Mouse (Mus musculus): ENCODE data around the gene Prlh. TPM values are rescaled to one million over a fixed set of nuclear protein-coding genes. Genes with fewer than 3 reads are reported as not detected.

Gene Prlh
- polyA plus RNA-seq, 1 experiment from 2014 or later, result not detected

- H3K4me3 ChIP-seq, result 0 out of 2 replicates have a peak overlapping the region, but pooled peaks have one; percentile 62
- no peaks in the 10 kb centered on the region for H3K9me3 ChIP-seq
- no peak overlapping the region for H3K27ac ChIP-seq
- WGBS, result 39% methylated on average over 15 of the region's 15 CpGs
- H3K4me1 ChIP-seq, result peaks cover 14% of the 10 kb centered on the region
- no peak for DNase-seq (ENCODE audit: low spot score)
- no peaks in the 10 kb centered on the region for H3K36me3 ChIP-seq
- H3K27me3 ChIP-seq (ENCODE audit: insufficient read depth, poor library complexity, severe bottlenecking), result peaks cover 11% of the 10 kb centered on the region; the same call in 1 of the 2 replicates
Measured at GRCm38 (mm10) chr1:90927308-90927707, 25.6 kb upstream of the Prlh start.

DNA sequence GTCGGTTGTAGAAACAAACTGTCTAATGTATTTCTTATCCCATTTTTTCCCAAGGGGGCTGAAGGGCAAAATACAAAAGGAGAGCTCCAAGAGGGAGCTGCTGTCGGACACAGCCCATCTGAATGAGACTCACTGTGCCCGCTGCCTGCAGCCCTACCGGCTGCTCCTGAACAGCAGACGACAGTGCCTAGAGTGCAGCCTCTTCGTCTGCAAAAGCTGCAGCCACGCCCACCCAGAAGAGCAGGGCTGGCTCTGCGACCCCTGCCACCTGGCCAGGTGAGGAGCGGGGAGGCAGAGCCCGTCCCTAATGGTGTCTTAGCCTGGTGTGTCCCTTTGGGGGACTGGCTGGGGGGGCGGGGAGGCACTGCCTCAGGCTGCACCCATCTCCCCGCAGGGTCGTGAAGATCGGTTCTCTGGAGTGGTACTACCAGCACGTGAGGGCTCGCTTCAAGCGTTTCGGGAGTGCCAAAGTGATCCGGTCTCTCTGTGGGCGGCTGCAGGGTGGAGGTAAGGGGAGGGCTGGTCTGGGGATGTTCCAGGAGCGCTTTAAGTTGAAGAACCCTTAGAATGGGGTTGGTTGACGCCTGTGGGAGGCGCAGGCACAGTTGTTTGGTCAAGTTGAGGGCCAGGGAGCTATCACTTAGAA, 24.9 kb upstream of the Prlh start:
- peaks cover 12% of the 10 kb centered on the region; the same call in 1 of the 2 replicates for H3K27me3 ChIP-seq (ENCODE audit: insufficient read depth, poor library complexity, severe bottlenecking)
- WGBS, result 1% methylated on average over 23 of the region's 23 CpGs
- peak overlapping the region; percentile 63; the same call in 1 of the 2 replicates for H3K27ac ChIP-seq
- no peak for DNase-seq (ENCODE audit: low spot score)
- H3K36me3 ChIP-seq, result no peaks in the 10 kb centered on the region
- no peaks in the 10 kb centered on the region for H3K9me3 ChIP-seq
- peaks cover 21% of the 10 kb centered on the region for H3K4me1 ChIP-seq
- H3K4me3 ChIP-seq, result peak overlapping the region; percentile 62

DNA sequence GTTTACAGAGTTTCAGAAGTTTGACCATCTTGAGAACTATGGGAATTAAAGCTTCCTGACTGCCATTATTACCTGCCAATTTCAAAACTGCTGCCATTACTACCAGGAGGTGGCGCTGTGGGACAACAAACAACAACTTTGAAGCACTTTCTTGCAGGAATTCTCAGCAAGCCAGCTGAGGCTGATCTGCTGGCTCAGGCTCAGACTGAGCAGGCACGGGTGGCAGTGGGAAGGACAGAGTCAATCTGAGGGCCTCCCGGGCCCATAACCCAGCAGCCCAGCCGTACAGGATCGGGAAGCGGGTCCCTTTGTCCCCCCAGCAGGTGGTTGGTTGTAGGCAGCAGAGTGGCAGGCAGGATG, 24.4 kb upstream of the Prlh start:
- 5% methylated on average over 6 of the region's 6 CpGs for WGBS
- DNase-seq (ENCODE audit: low spot score), result peak; percentile 93
- Histone ChIP-seq H3K27ac (no peak overlapping the region), H3K4me1 (peaks cover 23% of the 10 kb centered on the region), H3K4me3 (peak overlapping the region; percentile 62), H3K27me3 (ENCODE audit: insufficient read depth, poor library complexity, severe bottlenecking) (peaks cover 16% of the 10 kb centered on the region; the same call in 1 of the 2 replicates), H3K9me3 (no peaks in the 10 kb centered on the region), H3K36me3 (no peaks in the 10 kb centered on the region)

- H3K4me3 ChIP-seq, result no peak overlapping the region
- 51% methylated on average over 5 of the region's 5 CpGs for WGBS
- H3K4me1 ChIP-seq, result peaks cover 19% of the 10 kb centered on the region
- H3K27me3 ChIP-seq (ENCODE audit: insufficient read depth, poor library complexity, severe bottlenecking), result peaks cover 17% of the 10 kb centered on the region
- no peak for DNase-seq (ENCODE audit: low spot score)
- no peak overlapping the region for H3K27ac ChIP-seq
- no peaks in the 10 kb centered on the region for H3K9me3 ChIP-seq
- no peaks in the 10 kb centered on the region for H3K36me3 ChIP-seq
Measured at GRCm38 (mm10) chr1:90933001-90933400, 19.9 kb upstream of the Prlh start.

- H3K4me3 ChIP-seq, result no peak overlapping the region
- no peak overlapping the region for H3K27ac ChIP-seq
- no peaks in the 10 kb centered on the region for H3K36me3 ChIP-seq
- peaks cover 33% of the 10 kb centered on the region for H3K27me3 ChIP-seq (ENCODE audit: insufficient read depth, poor library complexity, severe bottlenecking)
- no peak for DNase-seq (ENCODE audit: low spot score)
- H3K9me3 ChIP-seq, result no peaks in the 10 kb centered on the region
- 60% methylated on average over 9 of the region's 9 CpGs for WGBS
- peaks cover 11% of the 10 kb centered on the region; the same call in 1 of the 2 replicates for H3K4me1 ChIP-seq
Measured at GRCm38 (mm10) chr1:90936990-90937389, 15.9 kb upstream of the Prlh start.

- no peaks in the 10 kb centered on the region for H3K36me3 ChIP-seq
- WGBS, result 83% methylated on average over 4 of the region's 4 CpGs
- no peak for DNase-seq (ENCODE audit: low spot score)
- peaks cover 43% of the 10 kb centered on the region for H3K27me3 ChIP-seq (ENCODE audit: insufficient read depth, poor library complexity, severe bottlenecking)
- no peak overlapping the region for H3K27ac ChIP-seq
- peaks cover 7% of the 10 kb centered on the region for H3K4me1 ChIP-seq
- no peaks in the 10 kb centered on the region for H3K9me3 ChIP-seq
- no peak overlapping the region for H3K4me3 ChIP-seq
Measured at GRCm38 (mm10) chr1:90939980-90940379, 12.9 kb upstream of the Prlh start.

- H3K4me3 ChIP-seq, result no peak overlapping the region
- no peak for DNase-seq (ENCODE audit: low spot score)
Measured at GRCm38 (mm10) chr1:90945171-90945570, 7.7 kb upstream of the Prlh start.

GRCm38 (mm10) chr1:90947252-90947651, 5.7 kb upstream of the Prlh start:
- H3K9me3 ChIP-seq, result no peaks in the 10 kb centered on the region
- no peak overlapping the region for H3K4me3 ChIP-seq
- DNase-seq (ENCODE audit: low spot score), result no peak
- no peaks in the 10 kb centered on the region for H3K36me3 ChIP-seq
- no peak overlapping the region for H3K27ac ChIP-seq
- WGBS, result 66% methylated on average over 2 of the region's 2 CpGs
- H3K4me1 ChIP-seq, result peaks cover 9% of the 10 kb centered on the region; the same call in 1 of the 2 replicates
- H3K27me3 ChIP-seq (ENCODE audit: insufficient read depth, poor library complexity, severe bottlenecking), result peaks cover 30% of the 10 kb centered on the region

More at GRCm38 (mm10) chr1:90945171-90945570, 7.7 kb upstream of the Prlh start:
- Histone ChIP-seq H3K36me3 (no peaks in the 10 kb centered on the region), H3K27ac (no peak overlapping the region), H3K4me1 (peaks cover 9% of the 10 kb centered on the region; the same call in 1 of the 2 replicates), H3K27me3 (ENCODE audit: insufficient read depth, poor library complexity, severe bottlenecking) (peaks cover 33% of the 10 kb centered on the region), H3K9me3 (no peaks in the 10 kb centered on the region)
- 52% methylated on average over 10 of the region's 10 CpGs for WGBS

DNA sequence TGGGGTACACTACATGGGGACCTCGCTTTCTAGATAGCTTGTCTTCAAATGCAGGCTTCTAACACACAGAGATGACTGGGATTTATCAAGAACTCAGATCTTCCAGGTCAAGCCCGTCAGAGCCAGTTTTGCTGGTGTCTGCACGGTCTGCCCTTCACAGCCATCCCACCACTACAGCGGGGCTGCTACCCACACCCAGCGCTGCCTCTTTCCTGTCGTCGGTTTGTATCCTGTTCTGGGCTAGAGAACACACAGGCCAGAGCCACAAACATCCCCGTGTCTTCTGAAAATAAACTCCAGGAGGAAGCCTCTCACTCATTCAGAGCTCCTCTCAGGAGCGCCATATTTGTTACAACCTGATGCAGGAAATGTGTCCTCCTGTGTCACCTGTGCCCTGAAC, 3.6 kb upstream of the Prlh start:
- Histone ChIP-seq H3K36me3 (no peaks in the 10 kb centered on the region), H3K9me3 (no peaks in the 10 kb centered on the region), H3K4me1 (peaks cover 9% of the 10 kb centered on the region; the same call in 1 of the 2 replicates), H3K4me3 (no peak overlapping the region), H3K27ac (no peak overlapping the region), H3K27me3 (ENCODE audit: insufficient read depth, poor library complexity, severe bottlenecking) (peaks cover 22% of the 10 kb centered on the region)
- WGBS, result 63% methylated on average over 9 of the region's 9 CpGs
- DNase-seq (ENCODE audit: low spot score), result no peak

DNA sequence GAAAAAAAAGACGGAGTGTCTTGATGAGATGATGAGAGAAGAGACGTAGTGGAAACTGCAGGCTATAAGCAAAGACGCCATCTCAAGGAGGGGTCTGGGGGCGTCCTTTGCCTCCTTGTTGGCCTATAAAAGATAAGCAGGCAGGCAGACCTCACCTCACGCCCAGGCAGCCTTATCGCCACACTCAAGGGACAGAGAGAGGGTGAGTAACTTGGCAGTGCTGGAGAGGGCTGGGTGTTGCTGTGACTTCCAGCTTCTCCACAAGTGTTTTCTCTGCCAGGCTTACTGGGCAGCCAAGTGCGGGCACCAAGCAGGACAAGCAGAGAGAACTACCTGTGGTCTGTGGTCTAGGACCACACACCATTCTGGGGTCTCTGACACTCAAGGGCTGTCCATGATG, 1.2 kb upstream of the Prlh start:
- Histone ChIP-seq H3K36me3 (no peaks in the 10 kb centered on the region), H3K9me3 (no peaks in the 10 kb centered on the region), H3K4me3 (no peak overlapping the region), H3K27ac (no peak overlapping the region), H3K4me1 (peaks cover 3% of the 10 kb centered on the region; the same call in 1 of the 2 replicates), H3K27me3 (ENCODE audit: insufficient read depth, poor library complexity, severe bottlenecking) (peaks cover 19% of the 10 kb centered on the region)
- WGBS, result 58% methylated on average over 7 of the region's 7 CpGs
- DNase-seq (ENCODE audit: low spot score), result no peak

DNA sequence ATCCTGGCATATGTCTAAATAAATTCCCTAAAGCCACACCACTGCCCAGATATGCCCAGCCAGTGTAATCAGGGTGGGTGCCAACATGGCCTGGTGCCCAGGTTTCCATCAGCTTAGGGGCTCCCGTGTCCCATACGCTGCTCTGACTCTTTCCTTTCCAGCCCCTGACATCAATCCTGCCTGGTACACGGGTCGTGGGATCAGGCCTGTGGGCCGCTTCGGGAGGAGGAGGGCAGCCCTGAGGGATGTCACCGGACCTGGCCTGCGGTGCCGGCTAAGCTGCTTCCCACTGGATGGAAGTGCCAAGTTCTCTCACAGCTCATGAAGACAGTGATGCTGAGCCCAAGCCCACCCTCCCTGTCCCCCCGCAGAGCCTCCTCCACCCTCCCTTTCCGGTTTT, 780 bp downstream of the Prlh start:
- peaks cover 3% of the 10 kb centered on the region; the same call in 1 of the 2 replicates for H3K4me1 ChIP-seq
- WGBS, result 84% methylated on average over 11 of the region's 11 CpGs
- no peaks in the 10 kb centered on the region for H3K36me3 ChIP-seq
- H3K27me3 ChIP-seq (ENCODE audit: insufficient read depth, poor library complexity, severe bottlenecking), result peaks cover 37% of the 10 kb centered on the region
- H3K4me3 ChIP-seq, result no peak overlapping the region
- H3K27ac ChIP-seq, result no peak overlapping the region
- no peak for DNase-seq (ENCODE audit: low spot score)
- H3K9me3 ChIP-seq, result no peaks in the 10 kb centered on the region

DNA sequence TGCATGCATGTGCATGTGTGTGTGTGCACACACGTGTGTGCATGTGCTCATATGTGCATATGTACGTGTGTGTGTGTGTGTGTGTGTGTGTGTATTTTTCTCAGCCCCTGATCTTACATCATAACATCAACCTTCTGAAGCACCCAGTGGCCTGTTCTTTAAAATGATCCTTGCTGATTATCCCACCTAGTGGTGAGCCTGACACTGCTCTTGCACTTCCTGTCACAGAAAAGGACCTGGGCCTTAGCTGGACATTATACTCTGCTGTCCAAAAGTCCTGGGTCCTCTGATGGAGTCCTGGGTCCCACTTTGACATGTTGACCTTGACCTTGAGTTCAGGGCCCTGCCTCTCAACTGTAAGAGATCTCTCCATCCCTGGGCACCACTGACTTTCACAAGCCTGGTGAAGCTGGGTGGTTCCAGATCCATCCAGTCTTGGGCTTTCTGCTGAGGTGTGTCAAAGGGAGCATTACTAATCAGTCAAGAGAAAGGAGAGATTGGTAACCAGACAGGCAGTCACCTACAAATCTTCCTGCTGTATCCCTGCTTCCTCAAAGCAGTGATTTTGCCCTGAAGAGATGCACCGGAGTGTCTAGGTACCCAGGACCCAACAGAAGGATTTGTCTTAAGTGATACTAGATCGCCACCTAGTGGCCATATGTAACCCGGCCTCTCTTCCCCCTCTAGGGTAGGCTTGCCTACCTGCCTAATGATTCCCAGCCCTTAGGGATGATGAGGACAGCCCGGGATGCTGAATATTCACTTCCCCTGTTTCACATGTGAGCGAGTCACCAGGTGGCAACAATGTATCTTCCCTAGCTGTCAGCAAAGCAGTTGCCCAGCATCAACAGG, 3.6 kb downstream of the Prlh start:
- Histone ChIP-seq H3K9me3 (no peaks in the 10 kb centered on the region), H3K27me3 (ENCODE audit: insufficient read depth, poor library complexity, severe bottlenecking) (peaks cover 53% of the 10 kb centered on the region), H3K4me3 (no peak overlapping the region), H3K27ac (no peak overlapping the region), H3K4me1 (peaks cover 3% of the 10 kb centered on the region; the same call in 1 of the 2 replicates), H3K36me3 (no peaks in the 10 kb centered on the region)
- DNase-seq (ENCODE audit: low spot score), result no peak
- 26% methylated on average over 7 of the region's 7 CpGs for WGBS

- peaks cover 53% of the 10 kb centered on the region for H3K27me3 ChIP-seq (ENCODE audit: insufficient read depth, poor library complexity, severe bottlenecking)
- H3K9me3 ChIP-seq, result no peaks in the 10 kb centered on the region
- H3K4me3 ChIP-seq, result no peak overlapping the region
- DNase-seq (ENCODE audit: low spot score), result no peak
- 22% methylated on average over 4 of the region's 4 CpGs for WGBS
- peaks cover 19% of the 10 kb centered on the region for H3K4me1 ChIP-seq
- no peak overlapping the region for H3K27ac ChIP-seq
- H3K36me3 ChIP-seq, result no peaks in the 10 kb centered on the region
Measured at GRCm38 (mm10) chr1:90962526-90962925, 9.6 kb downstream of the Prlh start.

Measured in heart, embryonic 10.5 days (tissue).